Mouse (Mus musculus): Measurements from ENCODE around the gene Negr1. TPM values are rescaled to one million over a fixed set of nuclear protein-coding genes. Genes with fewer than 3 reads are reported as not detected.

The Negr1 gene
- total RNA-seq, 2 experiments from 2014 or later, result 284 to 293 TPM

GRCm38 (mm10) chr3:156931540-156931939, 369.9 kb downstream of the Negr1 start:
- no peak for DNase-seq (ENCODE audit: extremely low spot score in 1 of 2, low spot score in 2 of 2)
- intact Hi-C loops (cut with DNase I), result no loop called here

GRCm38 (mm10) chr3:156934778-156935290, 373.2 kb downstream of the Negr1 start:
- intact Hi-C loops (cut with DNase I), result no loop called here
- DNase-seq (ENCODE audit: extremely low spot score in 1 of 2, low spot score in 2 of 2), result no peak

- intact Hi-C loops (cut with DNase I), result no loop called here
- no peak for DNase-seq (ENCODE audit: extremely low spot score in 1 of 2, low spot score in 2 of 2)
Observed at GRCm38 (mm10) chr3:156947404-156947803, 385.8 kb downstream of the Negr1 start.

GRCm38 (mm10) chr3:156952970-156953369, 391.4 kb downstream of the Negr1 start:
- intact Hi-C loops (cut with DNase I), result no loop called here
- peak in 1 of 2 experiments; percentile 26 for DNase-seq (ENCODE audit: extremely low spot score in 1 of 2, low spot score in 2 of 2)

- DNase-seq (ENCODE audit: extremely low spot score in 1 of 2, low spot score in 2 of 2), result no peak
- intact Hi-C loops (cut with DNase I), result no loop called here
Observed at GRCm38 (mm10) chr3:156955094-156955493, 393.5 kb downstream of the Negr1 start.

GRCm38 (mm10) chr3:156958640-156959039, 397.0 kb downstream of the Negr1 start:
- intact Hi-C loops (cut with DNase I), result no loop called here
- DNase-seq (ENCODE audit: extremely low spot score in 1 of 2, low spot score in 2 of 2), result peak in 1 of 2 experiments; percentile 27

GRCm38 (mm10) chr3:156968764-156969163, 407.2 kb downstream of the Negr1 start:
- DNase-seq (ENCODE audit: extremely low spot score in 1 of 2, low spot score in 2 of 2), result no peak
- intact Hi-C loops (cut with DNase I), result no loop called here

GRCm38 (mm10) chr3:156971104-156971503, 409.5 kb downstream of the Negr1 start:
- no peak for DNase-seq (ENCODE audit: extremely low spot score in 1 of 2, low spot score in 2 of 2)
- intact Hi-C loops (cut with DNase I), result no loop called here

- intact Hi-C loops (cut with DNase I), result no loop called here
- no peak for DNase-seq (ENCODE audit: extremely low spot score in 1 of 2, low spot score in 2 of 2)
Observed at GRCm38 (mm10) chr3:156976816-156977215, 415.2 kb downstream of the Negr1 start.

GRCm38 (mm10) chr3:156980042-156980716, 418.6 kb downstream of the Negr1 start:
- DNase-seq (ENCODE audit: extremely low spot score in 1 of 2, low spot score in 2 of 2), result no peak
- intact Hi-C loops (cut with DNase I), result no loop called here

GRCm38 (mm10) chr3:156982102-156982501, 420.5 kb downstream of the Negr1 start:
- DNase-seq (ENCODE audit: extremely low spot score in 1 of 2, low spot score in 2 of 2), result peak in 1 of 2 experiments; percentile 33

GRCm38 (mm10) chr3:156987113-156987512, 425.5 kb downstream of the Negr1 start:
- no peak for DNase-seq (ENCODE audit: extremely low spot score in 1 of 2, low spot score in 2 of 2)
- intact Hi-C loops (cut with DNase I), result no loop called here

More at GRCm38 (mm10) chr3:156982102-156982501, 420.5 kb downstream of the Negr1 start:
- intact Hi-C loops (cut with DNase I), result no loop called here

- DNase-seq (ENCODE audit: extremely low spot score in 1 of 2, low spot score in 2 of 2), result no peak
- intact Hi-C loops (cut with DNase I), result no loop called here
Observed at GRCm38 (mm10) chr3:156992171-156992570, 430.6 kb downstream of the Negr1 start.

- DNase-seq (ENCODE audit: extremely low spot score in 1 of 2, low spot score in 2 of 2), result no peak
- intact Hi-C loops (cut with DNase I), result no loop called here
Observed at GRCm38 (mm10) chr3:156992811-156993210, 431.2 kb downstream of the Negr1 start.

GRCm38 (mm10) chr3:156999177-156999808, 437.7 kb downstream of the Negr1 start:
- DNase-seq (ENCODE audit: extremely low spot score in 1 of 2, low spot score in 2 of 2), result peak; percentile 20 to 35

GRCm38 (mm10) chr3:157021632-157022031, 460.0 kb downstream of the Negr1 start:
- no peak for DNase-seq (ENCODE audit: extremely low spot score in 1 of 2, low spot score in 2 of 2)
- intact Hi-C loops (cut with DNase I), result no loop called here

More at GRCm38 (mm10) chr3:156999177-156999808, 437.7 kb downstream of the Negr1 start:
- intact Hi-C loops (cut with DNase I), result no loop called here

- intact Hi-C loops (cut with DNase I), result no loop called here
- no peak for DNase-seq (ENCODE audit: extremely low spot score in 1 of 2, low spot score in 2 of 2)
Observed at GRCm38 (mm10) chr3:157024580-157024979, 463.0 kb downstream of the Negr1 start.

GRCm38 (mm10) chr3:157031513-157032142, 470.0 kb downstream of the Negr1 start:
- DNase-seq (ENCODE audit: extremely low spot score in 1 of 2, low spot score in 2 of 2), result no peak
- intact Hi-C loops (cut with DNase I), result no loop called here

GRCm38 (mm10) chr3:157036016-157036415, 474.4 kb downstream of the Negr1 start:
- no peak for DNase-seq (ENCODE audit: extremely low spot score in 1 of 2, low spot score in 2 of 2)
- intact Hi-C loops (cut with DNase I), result no loop called here

GRCm38 (mm10) chr3:157036568-157036967, 475.0 kb downstream of the Negr1 start:
- no peak for DNase-seq (ENCODE audit: extremely low spot score in 1 of 2, low spot score in 2 of 2)
- intact Hi-C loops (cut with DNase I), result no loop called here
